Mouse (Mus musculus) liver, postnatal 0 days (tissue): Measurements from ENCODE around the gene Slc44a5. TPM values are rescaled to one million over a fixed set of nuclear protein-coding genes. Genes with fewer than 3 reads are reported as not detected.

ENCODE experiments used
- ATAC-seq: fragments of 200-750 bp; cut with Nextera tagmentation; 2 replicates; pipeline ENCODE4 v1.8.0; 2017; ENCODE audit warnings: mild to moderate bottlenecking, moderate library complexity
- DNase-seq: peaks from one replicate; pipeline ENCODE4 v3.0.0-alpha.2; 2016
- H3K27ac ChIP-seq: fragments of 300-500 bp; sonication (generic); 2 replicates; pipeline ENCODE4 v1.5.1; 2014; ENCODE audit warnings: antibody characterized with exemption, moderate library complexity, mild to moderate bottlenecking, low read depth
- H3K27me3 ChIP-seq: fragments of 300-500 bp; sonication (generic); 2 replicates; pipeline ENCODE4 v1.6.1; 2014; ENCODE audit warnings: low read length, control low read depth, mixed read lengths; ENCODE audit not compliant: insufficient read depth
- H3K36me3 ChIP-seq: fragments of 300-500 bp; sonication (generic); replicated peaks from 2 replicates; pipeline ENCODE4 v1.6.1; 2014; ENCODE audit warnings: mild to moderate bottlenecking, control low read depth, low read length, moderate library complexity, mixed read lengths; ENCODE audit not compliant: insufficient read depth
- H3K4me1 ChIP-seq: fragments of 300-500 bp; sonication (generic); 2 replicates; pipeline ENCODE4 v1.6.1; 2014; ENCODE audit warnings: antibody characterized with exemption, mild to moderate bottlenecking, control low read depth; ENCODE audit not compliant: insufficient read depth
- H3K4me2 ChIP-seq: fragments of 300-500 bp; sonication (generic); 2 replicates; pipeline ENCODE4 v1.6.1; 2014; ENCODE audit warnings: low read depth, mild to moderate bottlenecking, low read length, moderate library complexity, mixed read lengths
- H3K4me3 ChIP-seq: fragments of 300-500 bp; sonication (generic); 2 replicates; pipeline ENCODE4 v1.5.1; 2014; ENCODE audit warnings: low read depth, low read length
- H3K9ac ChIP-seq: fragments of 300-500 bp; sonication (generic); replicated peaks from 2 replicates; pipeline ENCODE4 v1.6.1; 2014; ENCODE audit warnings: mild to moderate bottlenecking, moderate library complexity
- H3K9me3 ChIP-seq: fragments of 300-500 bp; sonication (generic); 2 replicates; pipeline ENCODE4 v1.6.1; 2016; ENCODE audit warnings: mild to moderate bottlenecking, control low read depth, low read length, mixed read lengths
- CTCF ChIP-seq: sonication (generic); IDR thresholded peaks from 2 replicates; pipeline ENCODE4 v1.5.1; 2016; ENCODE audit warnings: antibody characterized with exemption, low read depth
- EP300 ChIP-seq: IDR thresholded peaks from 2 replicates; pipeline ENCODE4 v1.6.1; 2016; ENCODE audit warnings: antibody characterized with exemption, low read depth, mild to moderate bottlenecking
- WGBS: fragments of 180-500 bp; shearing (Covaris S2); extraction: QIAGEN DNeasy Blood & Tissue Kit; methylation state at CpG from one replicate; pipeline ENCODE4 v1.1.7; 2014; ENCODE audit not compliant: insufficient replicate concordance; 5-methylcytosine and 5-hydroxymethylcytosine counted together
- polyA plus RNA-seq: library from polyadenylated mRNA; unstranded; fragments of >200 nt; fragmentation: Nextera tagmentation; extraction: Ambion mirVana; gene quantifications from 2 replicates; pipeline ENCODE4 v1.2.1, GENCODE M21; 2015

Slc44a5 gene
- polyA plus RNA-seq, 1 experiment from 2014 or later = 0.02 TPM

GRCm38 (mm10) chr3:154124890-154125575 lies 151.8 kb downstream of the Slc44a5 start:
- no peak for ATAC-seq
- Histone ChIP-seq H3K9me3 (no peaks in the 10 kb centered on the region), H3K27ac (no peak overlapping the region), H3K27me3 (no peaks in the 10 kb centered on the region), H3K4me1 (no peaks in the 10 kb centered on the region), H3K4me3 (no peak overlapping the region), H3K4me2 (no peak overlapping the region), H3K9ac (no peak overlapping the region), H3K36me3 (no peaks in the 10 kb centered on the region)
- TF ChIP-seq EP300 (no peak), CTCF (no peak)
- no peak for DNase-seq
- WGBS = 71% methylated on average over 15 of the region's 15 CpGs

DNA sequence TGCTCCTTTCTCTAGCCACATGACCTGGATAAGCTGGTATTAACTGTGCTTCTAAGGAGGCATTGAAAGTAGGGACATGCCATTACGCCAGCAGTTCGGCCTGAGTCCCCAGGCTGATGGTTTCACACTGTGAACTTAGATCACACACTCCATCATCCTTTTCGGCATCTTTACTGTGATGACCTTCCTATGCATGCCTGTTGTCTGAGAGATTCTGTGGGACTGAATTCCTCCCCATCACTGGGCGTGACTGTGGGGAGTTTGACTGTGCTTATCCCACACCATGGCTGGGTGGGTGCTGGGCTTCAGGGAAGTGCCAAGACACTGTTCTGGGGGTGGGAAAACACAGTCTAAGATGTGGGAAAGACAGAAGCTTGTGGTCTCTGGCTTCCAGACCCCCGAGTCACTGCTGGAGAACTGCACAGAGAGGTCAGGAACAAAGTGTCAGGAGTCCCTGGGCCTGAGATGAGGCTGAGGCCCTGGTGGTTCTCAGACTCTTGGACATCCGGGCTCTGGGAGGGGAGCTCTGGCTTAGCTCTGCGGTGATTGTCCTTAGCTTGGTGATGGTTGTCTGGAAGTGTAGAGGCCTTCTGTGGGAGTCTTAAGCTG lies 152.6 kb downstream of the Slc44a5 start:
- TF ChIP-seq CTCF = no peak
- no peak for TF ChIP-seq EP300
- no peaks in the 10 kb centered on the region for H3K9me3 ChIP-seq
- no peak for ATAC-seq
- no peak for DNase-seq
- no peak overlapping the region for H3K4me2 ChIP-seq
- no peak overlapping the region for H3K27ac ChIP-seq
- H3K27me3 ChIP-seq = no peaks in the 10 kb centered on the region
- H3K4me3 ChIP-seq = no peak overlapping the region
- no peak overlapping the region for H3K9ac ChIP-seq
- no peaks in the 10 kb centered on the region for H3K36me3 ChIP-seq
- 69% methylated on average over 7 of the region's 7 CpGs for WGBS
- H3K4me1 ChIP-seq = no peaks in the 10 kb centered on the region

DNA sequence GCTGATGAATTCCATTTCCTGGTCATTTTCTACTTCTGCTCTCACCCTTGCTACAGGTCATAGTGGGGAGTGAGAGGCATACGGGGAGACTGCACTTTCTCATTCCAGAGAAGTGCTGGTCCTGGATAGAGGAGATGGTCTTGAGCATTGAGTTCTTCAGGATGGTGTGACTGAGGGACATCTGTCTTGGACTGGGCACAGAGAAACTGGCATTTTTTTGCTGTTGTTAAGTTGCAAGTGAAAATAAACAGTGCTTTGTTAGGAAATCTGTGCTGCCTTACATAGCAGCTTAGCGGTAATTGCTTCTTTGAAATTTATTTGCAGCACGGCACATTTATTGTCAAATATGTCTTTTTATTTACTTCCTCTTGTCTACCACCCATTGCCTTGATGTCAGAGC lies 154.0 kb downstream of the Slc44a5 start:
- 72% methylated on average over 3 of the region's 3 CpGs for WGBS
- Histone ChIP-seq H3K36me3 (no peaks in the 10 kb centered on the region), H3K9ac (no peak overlapping the region), H3K27me3 (no peaks in the 10 kb centered on the region), H3K4me3 (no peak overlapping the region), H3K9me3 (no peaks in the 10 kb centered on the region), H3K27ac (no peak overlapping the region), H3K4me1 (no peaks in the 10 kb centered on the region), H3K4me2 (no peak overlapping the region)
- DNase-seq (no peak), ATAC-seq (no peak)
- TF ChIP-seq EP300 = no peak
- TF ChIP-seq CTCF = no peak

- TF ChIP-seq CTCF = no peak
- no peak for TF ChIP-seq EP300
- DNase-seq (no peak), ATAC-seq (no peak)
- H3K36me3 ChIP-seq = no peaks in the 10 kb centered on the region
- H3K9me3 ChIP-seq = no peaks in the 10 kb centered on the region
- no peaks in the 10 kb centered on the region for H3K27me3 ChIP-seq
- WGBS = 62% methylated on average over 4 of the region's 4 CpGs
- H3K4me3 ChIP-seq = no peak overlapping the region
- no peak overlapping the region for H3K9ac ChIP-seq
- no peak overlapping the region for H3K4me2 ChIP-seq
- no peak overlapping the region for H3K27ac ChIP-seq
- no peaks in the 10 kb centered on the region for H3K4me1 ChIP-seq
Measured at GRCm38 (mm10) chr3:154129036-154129435, 155.8 kb downstream of the Slc44a5 start.

GRCm38 (mm10) chr3:154130431-154131114 lies 157.3 kb downstream of the Slc44a5 start:
- TF ChIP-seq EP300 (peak; percentile 26; the same call in 1 of the 2 replicates), CTCF (no peak)
- Histone ChIP-seq H3K9me3 (no peaks in the 10 kb centered on the region), H3K4me2 (no peak overlapping the region), H3K9ac (no peak overlapping the region), H3K36me3 (no peaks in the 10 kb centered on the region), H3K4me3 (no peak overlapping the region), H3K27ac (no peak overlapping the region), H3K4me1 (no peaks in the 10 kb centered on the region), H3K27me3 (no peaks in the 10 kb centered on the region)
- ATAC-seq (peak; percentile 47; the same call in 1 of the 2 replicates), DNase-seq (no peak)
- 51% methylated on average over 5 of the region's 6 CpGs for WGBS

GRCm38 (mm10) chr3:154133986-154134385 lies 160.8 kb downstream of the Slc44a5 start:
- H3K36me3 ChIP-seq = no peaks in the 10 kb centered on the region
- no peak overlapping the region for H3K9ac ChIP-seq
- ATAC-seq = no peak
- TF ChIP-seq CTCF (no peak), EP300 (no peak)
- no peaks in the 10 kb centered on the region for H3K4me1 ChIP-seq
- H3K4me3 ChIP-seq = no peak overlapping the region
- H3K27me3 ChIP-seq = no peaks in the 10 kb centered on the region
- WGBS = 70% methylated on average over 6 of the region's 6 CpGs
- H3K27ac ChIP-seq = no peak overlapping the region
- H3K4me2 ChIP-seq = no peak overlapping the region
- no peaks in the 10 kb centered on the region for H3K9me3 ChIP-seq
- DNase-seq = no peak
